Mouse (Mus musculus) kidney, adult 2 months (tissue): ENCODE results near the gene Mex3a. TPM values are rescaled to one million over a fixed set of nuclear protein-coding genes. Genes with fewer than 3 reads are reported as not detected.
A peak's percentile ranks its signal among the peaks of the same experiment; 100 is the strongest.

Source experiments
- DNase-seq: peaks from one replicate; pipeline ENCODE4 v3.0.0; 2021
- H3K27ac ChIP-seq: fragments of 200-500 bp; 2 replicates; pipeline ENCODE4 v1.5.1; 2012; ENCODE audit warnings: low read depth, low read length, control low read depth, inconsistent platforms; ENCODE audit not compliant: insufficient read depth
- H3K27me3 ChIP-seq: fragments of 200-500 bp; replicated peaks from 2 replicates; pipeline ENCODE4 v1.6.1; 2012; ENCODE audit warnings: mild to moderate bottlenecking, moderate library complexity, low read length, inconsistent platforms; ENCODE audit not compliant: control insufficient read depth, insufficient read depth
- H3K36me3 ChIP-seq: fragments of 200-500 bp; 2 replicates; pipeline ENCODE4 v1.6.1; 2012; ENCODE audit warnings: mild to moderate bottlenecking, moderate library complexity, low read length, inconsistent platforms; ENCODE audit not compliant: control insufficient read depth, insufficient read depth
- H3K4me1 ChIP-seq: fragments of 200-500 bp; 2 replicates; pipeline ENCODE4 v1.6.1; 2011; ENCODE audit warnings: low read length; ENCODE audit not compliant: control insufficient read depth, insufficient read depth
- H3K4me3 ChIP-seq: fragments of 200-500 bp; 2 replicates; pipeline ENCODE4 v1.5.1; 2011; ENCODE audit warnings: mild to moderate bottlenecking, low read depth, low read length, control low read depth; ENCODE audit not compliant: insufficient read depth
- CTCF ChIP-seq: fragments of 200-500 bp; conservative IDR thresholded peaks from 2 replicates; pipeline ENCODE4 v1.5.1; 2011; ENCODE audit warnings: low read depth, mild to moderate bottlenecking, control low read depth, low read length, moderate library complexity, mixed read lengths; ENCODE audit not compliant: insufficient read depth, insufficient read length
- POLR2A ChIP-seq: fragments of 200-500 bp; IDR thresholded peaks from one replicate; pipeline ENCODE4 v1.6.1; 2011; ENCODE audit warnings: low read depth, low read length, control low read depth
- WGBS: fragments of 180-500 bp; shearing (Covaris S2); methylation state at CpG from one replicate; pipeline ENCODE4 v1.1.7; 2018; 5-methylcytosine and 5-hydroxymethylcytosine counted together
- polyA plus RNA-seq: library from polyadenylated mRNA; depleted of rRNA; stranded (reverse); fragments of >200 nt; gene quantifications from 2 replicates; pipeline ENCODE4 v1.2.3, GENCODE M21; 2012

Gene Mex3a
- polyA plus RNA-seq, 1 experiment: 0.63 TPM

- peak; percentile 53 for DNase-seq
- H3K27me3 ChIP-seq: no peaks in the 10 kb centered on the region
- peaks cover 5% of the 10 kb centered on the region; the same call in 1 of the 2 replicates for H3K4me1 ChIP-seq
- H3K36me3 ChIP-seq: peaks cover 3% of the 10 kb centered on the region
- no peak overlapping the region for H3K4me3 ChIP-seq
- no peak overlapping the region for H3K27ac ChIP-seq
- TF ChIP-seq CTCF: no peak
- no peak for TF ChIP-seq POLR2A
- 45% methylated on average over 4 of the region's 4 CpGs for WGBS
These were observed 34.4 kb downstream of the Mex3a start for GRCm38 (mm10) chr3:88566536-88567061.

- no peak for DNase-seq
- TF ChIP-seq CTCF (no peak), POLR2A (no peak)
- Histone ChIP-seq H3K27me3 (no peaks in the 10 kb centered on the region), H3K4me3 (no peak overlapping the region), H3K36me3 (peaks cover 3% of the 10 kb centered on the region), H3K4me1 (peaks cover 5% of the 10 kb centered on the region; the same call in 1 of the 2 replicates), H3K27ac (no peak overlapping the region)
- 69% methylated on average over 6 of the region's 6 CpGs for WGBS
These were observed 35.7 kb downstream of the Mex3a start for GRCm38 (mm10) chr3:88567892-88568291.

- Histone ChIP-seq H3K27me3 (no peaks in the 10 kb centered on the region), H3K4me3 (no peak overlapping the region), H3K4me1 (peaks cover 5% of the 10 kb centered on the region; the same call in 1 of the 2 replicates), H3K27ac (no peak overlapping the region), H3K36me3 (peaks cover 3% of the 10 kb centered on the region)
- no peak for DNase-seq
- WGBS: 91% methylated on average over 2 of the region's 2 CpGs
- TF ChIP-seq POLR2A (no peak), CTCF (no peak)
These were observed 36.4 kb downstream of the Mex3a start for GRCm38 (mm10) chr3:88568615-88569014.

- no peak for TF ChIP-seq POLR2A
- TF ChIP-seq CTCF: no peak
These were observed 36.9 kb downstream of the Mex3a start for GRCm38 (mm10) chr3:88569093-88569492.

GRCm38 (mm10) chr3:88569694-88570093 lies 37.5 kb downstream of the Mex3a start:
- Histone ChIP-seq H3K4me3 (no peak overlapping the region), H3K36me3 (peaks cover 3% of the 10 kb centered on the region), H3K4me1 (peaks cover 5% of the 10 kb centered on the region; the same call in 1 of the 2 replicates), H3K27ac (no peak overlapping the region), H3K27me3 (no peaks in the 10 kb centered on the region)
- DNase-seq: no peak
- TF ChIP-seq POLR2A (no peak), CTCF (no peak)
- 91% methylated on average over 5 of the region's 5 CpGs for WGBS

More at GRCm38 (mm10) chr3:88569093-88569492, 36.9 kb downstream of the Mex3a start:
- H3K4me3 ChIP-seq: no peak overlapping the region
- peaks cover 5% of the 10 kb centered on the region; the same call in 1 of the 2 replicates for H3K4me1 ChIP-seq
- H3K27ac ChIP-seq: no peak overlapping the region
- peaks cover 3% of the 10 kb centered on the region for H3K36me3 ChIP-seq
- H3K27me3 ChIP-seq: no peaks in the 10 kb centered on the region
- DNase-seq: no peak
- 97% methylated on average over 2 of the region's 2 CpGs for WGBS

GRCm38 (mm10) chr3:88570341-88570740 lies 38.1 kb downstream of the Mex3a start:
- no peak overlapping the region for H3K4me3 ChIP-seq

GRCm38 (mm10) chr3:88571856-88572255 lies 39.7 kb downstream of the Mex3a start:
- no peak overlapping the region for H3K4me3 ChIP-seq
- H3K4me1 ChIP-seq: no peaks in the 10 kb centered on the region
- DNase-seq: no peak
- peaks cover 3% of the 10 kb centered on the region; the same call in 1 of the 2 replicates for H3K36me3 ChIP-seq
- no peak overlapping the region for H3K27ac ChIP-seq
- 80% methylated on average over 1 of the region's 1 CpGs for WGBS
- TF ChIP-seq CTCF (no peak), POLR2A (no peak)
- H3K27me3 ChIP-seq: no peaks in the 10 kb centered on the region

More at GRCm38 (mm10) chr3:88570341-88570740, 38.1 kb downstream of the Mex3a start:
- H3K36me3 ChIP-seq: peaks cover 3% of the 10 kb centered on the region
- TF ChIP-seq POLR2A (no peak), CTCF (no peak)
- WGBS: 91% methylated on average over 10 of the region's 10 CpGs
- no peak for DNase-seq
- no peaks in the 10 kb centered on the region for H3K27me3 ChIP-seq
- peaks cover 5% of the 10 kb centered on the region; the same call in 1 of the 2 replicates for H3K4me1 ChIP-seq
- H3K27ac ChIP-seq: no peak overlapping the region

GRCm38 (mm10) chr3:88572835-88573234 lies 40.6 kb downstream of the Mex3a start:
- H3K27ac ChIP-seq: no peak overlapping the region
- TF ChIP-seq CTCF: no peak
- no peak for TF ChIP-seq POLR2A
- DNase-seq: no peak
- 76% methylated on average over 2 of the region's 2 CpGs for WGBS
- no peak overlapping the region for H3K4me3 ChIP-seq
- H3K4me1 ChIP-seq: no peaks in the 10 kb centered on the region
- no peaks in the 10 kb centered on the region for H3K27me3 ChIP-seq
- peaks cover 3% of the 10 kb centered on the region; the same call in 1 of the 2 replicates for H3K36me3 ChIP-seq
